In genomic region chr15:90125146-90125545, GRCm38 (mm10) we compare ENCODE assay signal across 19 mouse cellular contexts.
"Had no signal": no experiment of that assay in that cellular context is flagged by ENCODE, and none has a peak within 500 bp of the region (broad histone marks: within the 10 kb centered on the region; RNA-seq: fewer than 3 reads in every experiment).

No protein-coding gene starts in this region.

- H3K9me3 ChIP-seq: limb, embryonic 10.5 days; limb, embryonic 13.5 days; liver, embryonic 12.5 days; liver, embryonic 15.5 days; lung, embryonic 15.5 days; midbrain, embryonic 13.5 days had no signal

- ATAC-seq: liver, embryonic 12.5 days; midbrain, embryonic 13.5 days had no signal

- H3K4me2 ChIP-seq: limb, embryonic 13.5 days; liver, embryonic 12.5 days; liver, embryonic 15.5 days; lung, embryonic 15.5 days; midbrain, embryonic 13.5 days had no signal

- DNase-seq: kidney, adult 2 months; kidney, postnatal 25 days; layer of hippocampus, adult 9-11 months; liver; lung, adult 18-20 months; lung, postnatal 10 days; lung, postnatal 36 days; thymus, adult 18-20 months; thymus, postnatal 36 days had no signal

- H3K36me3 ChIP-seq: limb, embryonic 10.5 days; limb, embryonic 13.5 days; liver, embryonic 12.5 days; liver, embryonic 15.5 days; lung, embryonic 15.5 days; midbrain, embryonic 13.5 days had no signal

- H3K4me1 ChIP-seq: limb, embryonic 10.5 days; limb, embryonic 13.5 days; liver, embryonic 12.5 days; liver, embryonic 15.5 days; lung, embryonic 15.5 days had no signal

- H3K27me3 ChIP-seq: limb, embryonic 13.5 days; liver, embryonic 12.5 days; liver, embryonic 15.5 days; lung, embryonic 15.5 days; megakaryocyte, embryonic 14.5 days; midbrain, embryonic 13.5 days had no signal

- H3K9ac ChIP-seq: limb, embryonic 13.5 days; liver, embryonic 12.5 days; liver, embryonic 15.5 days; lung, embryonic 15.5 days; midbrain, embryonic 13.5 days had no signal

- H3K27ac ChIP-seq: kidney, postnatal 0 days; layer of hippocampus, adult 2 months; limb, embryonic 10.5 days; limb, embryonic 13.5 days; liver, embryonic 12.5 days; liver, embryonic 15.5 days; lung, embryonic 15.5 days; midbrain, embryonic 13.5 days had no signal

- H3K4me3 ChIP-seq: layer of hippocampus, adult 2 months; limb, embryonic 10.5 days; limb, embryonic 13.5 days; liver, embryonic 12.5 days; liver, embryonic 15.5 days; lung, embryonic 15.5 days; megakaryocyte, embryonic 14.5 days; midbrain, embryonic 13.5 days; myocyte had no signal
